Mouse (Mus musculus) olfactory bulb, adult 2 months (tissue): ENCODE data around the gene Osbpl8.

ENCODE experiments used
- CTCF ChIP-seq: fragments of 200-500 bp; IDR thresholded peaks from 2 replicates; pipeline ENCODE4 v1.5.1; 2012; ENCODE audit warnings: low read depth, mild to moderate bottlenecking, low read length, moderate library complexity; ENCODE audit not compliant: insufficient read depth
- POLR2A ChIP-seq: fragments of 200-500 bp; IDR thresholded peaks from 2 replicates; pipeline ENCODE4 v1.6.1; 2012; ENCODE audit warnings: mild to moderate bottlenecking, low read depth, low read length, moderate library complexity; ENCODE audit not compliant: insufficient read depth

- TF ChIP-seq POLR2A (no peak), CTCF (no peak)
These were observed 37.2 kb upstream of the Osbpl8 start for GRCm38 (mm10) chr10:111127388-111127787.
